Mouse (Mus musculus) heart, embryonic 16.5 days (tissue): ENCODE measurements around the gene Fbxo41. TPM values are rescaled to one million over a fixed set of nuclear protein-coding genes. Genes with fewer than 3 reads are reported as not detected.

Source experiments
- ATAC-seq: fragments of 200-750 bp; cut with Nextera tagmentation; replicated peaks from 2 replicates; pipeline ENCODE4 v1.8.0; 2017; ENCODE audit warnings: moderate number of reproducible peaks; ENCODE audit not compliant: insufficient read depth, low FRiP score; ENCODE audit errors: extremely low read depth
- H3K27ac ChIP-seq: fragments of 300-500 bp; sonication (generic); 2 replicates; pipeline ENCODE4 v1.5.1; 2014; ENCODE audit warnings: mild to moderate bottlenecking, low read length, control low read depth, moderate library complexity
- H3K27me3 ChIP-seq: fragments of 300-500 bp; sonication (generic); 2 replicates; pipeline ENCODE4 v1.6.1; 2014; ENCODE audit warnings: low read length, mixed read lengths; ENCODE audit not compliant: control insufficient read depth, insufficient read depth
- H3K36me3 ChIP-seq: fragments of 300-500 bp; sonication (generic); 2 replicates; pipeline ENCODE4 v1.6.1; 2014; ENCODE audit not compliant: control insufficient read depth, insufficient read depth
- H3K4me1 ChIP-seq: fragments of 300-500 bp; sonication (generic); 2 replicates; pipeline ENCODE4 v1.6.1; 2014; ENCODE audit warnings: low read length, mixed read lengths; ENCODE audit not compliant: control insufficient read depth, insufficient read depth
- H3K4me2 ChIP-seq: fragments of 300-500 bp; sonication (generic); 2 replicates; pipeline ENCODE4 v1.6.1; 2014; ENCODE audit warnings: low read depth, mild to moderate bottlenecking, control low read depth, low read length
- H3K4me3 ChIP-seq: fragments of 300-500 bp; sonication (generic); 2 replicates; pipeline ENCODE4 v1.5.1; 2014; ENCODE audit warnings: mild to moderate bottlenecking, control low read depth, low read length
- H3K9ac ChIP-seq: fragments of 300-500 bp; sonication (generic); 2 replicates; pipeline ENCODE4 v1.6.1; 2014; ENCODE audit warnings: low read length, control low read depth
- H3K9me3 ChIP-seq: fragments of 300-500 bp; sonication (generic); replicated peaks from 2 replicates; pipeline ENCODE4 v1.6.1; 2016; ENCODE audit warnings: low read length; ENCODE audit not compliant: control insufficient read depth
- WGBS: fragments of 180-500 bp; shearing (Covaris S2); extraction: QIAGEN DNeasy Blood & Tissue Kit; methylation state at CpG from one replicate; pipeline ENCODE4 v1.1.7; 2014; 5-methylcytosine and 5-hydroxymethylcytosine counted together
- polyA plus RNA-seq: library from polyadenylated mRNA; unstranded; fragments of >200 nt; fragmentation: Nextera tagmentation; extraction: Ambion mirVana; gene quantifications from 2 replicates; pipeline ENCODE4 v1.2.1, GENCODE M21; 2015

Gene Fbxo41
- polyA plus RNA-seq: 0.02 TPM in 1 of 2 replicates, not detected in the other

- no peaks in the 10 kb centered on the region for H3K36me3 ChIP-seq
- peaks cover 4% of the 10 kb centered on the region for H3K4me1 ChIP-seq
- H3K9ac ChIP-seq: peak within 1 kb of the TSS; percentile 62
- WGBS: 3% methylated on average over 22 of the region's 22 CpGs
- peak within 1 kb of the TSS; percentile 92 for H3K4me2 ChIP-seq
- no peak for ATAC-seq
- H3K9me3 ChIP-seq: no peaks in the 10 kb centered on the region
- H3K27ac ChIP-seq: no peak within 1 kb of the TSS
- H3K27me3 ChIP-seq: peaks cover 41% of the 10 kb centered on the region
- H3K4me3 ChIP-seq: peak within 1 kb of the TSS; percentile 69
These were observed at the start of gene Fbxo41 for GRCm38 (mm10) chr6:85502911-85503250. Gene Fbxo41, minus strand, starts transcription at chr6:85502994.

DNA sequence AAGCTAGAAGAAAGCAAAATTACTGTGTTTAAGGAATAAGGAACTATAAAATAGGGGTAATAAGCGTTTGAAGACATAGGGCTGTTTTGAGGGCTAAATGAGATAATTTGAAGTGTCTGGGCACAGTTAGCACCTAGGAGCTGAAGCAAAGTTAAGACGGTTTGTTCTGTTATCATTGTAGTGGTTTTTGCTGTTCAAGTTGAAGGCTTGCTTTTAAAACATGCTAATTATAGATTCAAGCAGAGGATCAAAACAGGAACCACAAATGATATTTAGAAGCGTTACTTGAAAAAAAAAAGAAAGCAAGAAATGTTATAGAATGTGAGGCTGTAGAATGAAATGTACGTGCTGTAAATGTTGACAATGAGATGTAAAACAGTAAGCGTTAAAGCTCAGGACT is 44.8 kb upstream of the Fbxo41 start:
- Histone ChIP-seq H3K36me3 (no peaks in the 10 kb centered on the region), H3K9me3 (no peaks in the 10 kb centered on the region; the same call in 1 of the 2 replicates), H3K27me3 (no peaks in the 10 kb centered on the region), H3K9ac (no peak overlapping the region), H3K4me3 (no peak overlapping the region), H3K4me2 (no peak overlapping the region), H3K4me1 (no peaks in the 10 kb centered on the region), H3K27ac (no peak overlapping the region)
- ATAC-seq: no peak
- WGBS: 74% methylated on average over 5 of the region's 5 CpGs

- H3K27ac ChIP-seq: no peak overlapping the region
- WGBS: 75% methylated on average over 13 of the region's 13 CpGs
These were observed 41.6 kb upstream of the Fbxo41 start for GRCm38 (mm10) chr6:85544251-85544881.

GRCm38 (mm10) chr6:85543351-85544175 is 40.8 kb upstream of the Fbxo41 start:
- Histone ChIP-seq H3K9ac (no peak overlapping the region), H3K36me3 (no peaks in the 10 kb centered on the region), H3K27ac (no peak overlapping the region), H3K27me3 (no peaks in the 10 kb centered on the region), H3K4me2 (no peak overlapping the region), H3K4me1 (no peaks in the 10 kb centered on the region), H3K4me3 (no peak overlapping the region), H3K9me3 (no peaks in the 10 kb centered on the region)
- ATAC-seq: no peak
- WGBS: 54% methylated on average over 10 of the region's 10 CpGs

More at GRCm38 (mm10) chr6:85544251-85544881, 41.6 kb upstream of the Fbxo41 start:
- no peaks in the 10 kb centered on the region for H3K36me3 ChIP-seq
- H3K4me2 ChIP-seq: no peak overlapping the region
- H3K4me3 ChIP-seq: no peak overlapping the region
- no peaks in the 10 kb centered on the region for H3K9me3 ChIP-seq
- no peaks in the 10 kb centered on the region for H3K4me1 ChIP-seq
- no peaks in the 10 kb centered on the region for H3K27me3 ChIP-seq
- H3K9ac ChIP-seq: no peak overlapping the region
- no peak for ATAC-seq

DNA sequence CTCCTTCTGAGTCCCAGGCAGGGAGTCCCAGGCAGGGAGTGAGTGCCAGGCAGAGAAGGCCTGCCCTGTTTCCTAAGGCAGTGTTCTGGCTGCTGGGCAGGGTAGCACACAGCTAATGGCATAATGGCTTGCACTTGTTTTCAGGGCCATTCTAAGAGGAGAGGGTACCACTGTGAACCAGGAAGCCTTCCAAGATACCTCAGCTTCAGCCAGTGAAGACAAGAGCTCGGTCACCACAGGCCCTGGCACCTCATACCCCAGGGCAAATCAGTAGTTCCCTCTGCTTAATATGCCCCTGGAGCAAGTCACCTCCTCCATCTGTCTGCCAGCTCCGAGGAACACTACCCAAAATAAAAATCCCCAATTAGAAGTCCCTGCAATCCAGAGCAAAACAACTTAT is 20.0 kb upstream of the Fbxo41 start:
- no peak for ATAC-seq
- Histone ChIP-seq H3K9me3 (no peaks in the 10 kb centered on the region), H3K27me3 (peaks cover 6% of the 10 kb centered on the region; the same call in 1 of the 2 replicates), H3K4me3 (no peak overlapping the region), H3K4me1 (no peaks in the 10 kb centered on the region), H3K4me2 (no peak overlapping the region), H3K36me3 (no peaks in the 10 kb centered on the region), H3K27ac (no peak overlapping the region), H3K9ac (no peak overlapping the region)
- 73% methylated on average over 2 of the region's 2 CpGs for WGBS

GRCm38 (mm10) chr6:85522026-85522425 is 19.2 kb upstream of the Fbxo41 start:
- peaks cover 7% of the 10 kb centered on the region; the same call in 1 of the 2 replicates for H3K27me3 ChIP-seq
- no peak overlapping the region for H3K9ac ChIP-seq
- H3K4me1 ChIP-seq: no peaks in the 10 kb centered on the region
- H3K36me3 ChIP-seq: no peaks in the 10 kb centered on the region
- no peaks in the 10 kb centered on the region for H3K9me3 ChIP-seq
- WGBS: 80% methylated on average over 5 of the region's 5 CpGs
- no peak overlapping the region for H3K27ac ChIP-seq
- no peak for ATAC-seq
- no peak overlapping the region for H3K4me2 ChIP-seq
- H3K4me3 ChIP-seq: no peak overlapping the region

DNA sequence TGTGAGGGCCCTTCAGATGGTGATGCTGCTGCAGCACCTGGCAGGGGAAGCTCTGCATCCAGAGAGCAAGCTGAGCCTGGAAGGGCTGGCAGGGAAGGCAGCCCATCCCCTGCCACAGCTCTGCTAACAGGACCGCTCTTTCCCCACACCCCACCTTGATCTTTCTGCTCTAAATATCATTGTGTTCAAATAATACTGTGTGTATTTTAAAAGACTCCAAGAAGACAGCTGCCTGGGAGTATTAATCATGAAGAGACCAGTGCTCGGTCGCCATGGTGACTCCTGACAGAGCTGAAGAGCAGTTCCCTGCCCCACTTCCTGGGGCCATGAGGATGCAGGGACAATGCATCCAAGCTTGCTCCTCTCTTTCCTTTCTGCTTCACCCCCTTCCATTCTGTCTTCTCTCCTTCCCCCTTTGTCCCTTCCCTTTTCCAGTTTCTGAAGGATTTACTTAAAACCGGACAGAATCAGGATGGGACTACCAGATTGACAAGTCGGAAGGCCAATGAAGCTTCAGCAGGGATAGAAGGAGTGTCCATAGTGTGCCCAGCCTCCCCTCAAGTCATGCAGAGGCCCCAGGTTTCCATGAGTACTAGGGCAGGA is 15.4 kb upstream of the Fbxo41 start:
- 56% methylated on average over 5 of the region's 5 CpGs for WGBS
- Histone ChIP-seq H3K9ac (no peak overlapping the region), H3K4me3 (no peak overlapping the region), H3K4me1 (no peaks in the 10 kb centered on the region; the same call in 1 of the 2 replicates), H3K27me3 (peaks cover 38% of the 10 kb centered on the region), H3K4me2 (no peak overlapping the region), H3K9me3 (no peaks in the 10 kb centered on the region), H3K36me3 (no peaks in the 10 kb centered on the region), H3K27ac (no peak overlapping the region)
- ATAC-seq: no peak

DNA sequence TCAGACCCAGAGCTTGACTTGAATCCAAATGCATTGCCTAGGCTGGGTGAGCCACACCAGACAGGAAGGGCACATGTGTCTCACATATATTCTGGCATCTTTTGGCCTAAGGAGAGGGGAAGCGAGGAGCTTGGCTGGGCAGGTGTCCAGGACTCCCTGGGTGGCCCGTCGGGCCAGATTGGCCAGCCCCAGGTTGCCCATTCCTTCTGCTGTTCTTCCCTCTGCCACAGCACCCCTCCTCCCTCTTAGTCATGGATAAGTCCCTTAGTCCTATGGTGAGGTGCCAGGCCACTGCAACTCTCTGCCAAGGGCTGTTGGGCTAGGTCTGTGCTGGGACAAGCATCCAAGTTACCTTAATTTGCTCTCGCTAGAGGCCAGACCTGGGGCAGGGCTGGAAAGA is 13.1 kb upstream of the Fbxo41 start:
- 78% methylated on average over 4 of the region's 4 CpGs for WGBS
- ATAC-seq: no peak
- no peak overlapping the region for H3K9ac ChIP-seq

DNA sequence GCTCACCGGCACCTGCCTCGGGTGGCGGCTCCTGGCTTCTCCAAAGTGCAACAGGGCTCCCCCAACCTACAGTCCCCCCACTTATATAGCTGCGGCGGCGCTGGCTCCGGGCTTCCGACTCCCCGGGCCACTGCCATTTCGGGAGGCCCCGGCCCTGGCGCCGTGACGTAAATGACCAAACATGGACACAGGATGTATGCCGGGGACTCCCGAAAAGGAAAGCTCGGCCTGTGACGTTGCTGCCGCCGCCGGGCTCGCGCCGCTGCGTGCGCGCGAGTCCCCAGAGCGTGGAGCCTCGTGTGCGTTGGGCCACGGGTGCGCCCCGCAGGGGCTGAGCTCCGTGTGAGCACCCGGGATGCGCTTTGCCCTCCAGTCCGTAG is 10.7 kb upstream of the Fbxo41 start, which contains the start of gene Egr4:
Gene Egr4 (minus strand): TSS at position 59 of the 380 bp plus-strand sequence.
- Histone ChIP-seq H3K4me3 (peak within 1 kb of the TSS; percentile 54), H3K27ac (no peak within 1 kb of the TSS), H3K4me1 (peaks cover 12% of the 10 kb centered on the region), H3K9me3 (no peaks in the 10 kb centered on the region), H3K9ac (no peak within 1 kb of the TSS), H3K27me3 (peaks cover 81% of the 10 kb centered on the region), H3K36me3 (no peaks in the 10 kb centered on the region), H3K4me2 (peak within 1 kb of the TSS; percentile 80)
- 0 out of 2 replicates have a peak, but pooled peaks have one; percentile 29 for ATAC-seq
- WGBS: 2% methylated on average over 38 of the region's 38 CpGs

More for the DNA sequence above, 13.1 kb upstream of the Fbxo41 start:
- Histone ChIP-seq H3K27me3 (peaks cover 61% of the 10 kb centered on the region), H3K4me2 (no peak overlapping the region), H3K36me3 (no peaks in the 10 kb centered on the region), H3K9me3 (no peaks in the 10 kb centered on the region), H3K27ac (no peak overlapping the region), H3K4me1 (peaks cover 12% of the 10 kb centered on the region), H3K4me3 (no peak overlapping the region)
